Mouse (Mus musculus): Measurements from ENCODE around the gene Gm49321. TPM values are rescaled to one million over a fixed set of nuclear protein-coding genes. Genes with fewer than 3 reads are reported as not detected.

Gene Gm49321
- 14.2 and 16.3 TPM in 2 replicates for polyA plus RNA-seq (2016; fragmentation: Nextera tagmentation; extraction: Ambion mirVana)

DNA sequence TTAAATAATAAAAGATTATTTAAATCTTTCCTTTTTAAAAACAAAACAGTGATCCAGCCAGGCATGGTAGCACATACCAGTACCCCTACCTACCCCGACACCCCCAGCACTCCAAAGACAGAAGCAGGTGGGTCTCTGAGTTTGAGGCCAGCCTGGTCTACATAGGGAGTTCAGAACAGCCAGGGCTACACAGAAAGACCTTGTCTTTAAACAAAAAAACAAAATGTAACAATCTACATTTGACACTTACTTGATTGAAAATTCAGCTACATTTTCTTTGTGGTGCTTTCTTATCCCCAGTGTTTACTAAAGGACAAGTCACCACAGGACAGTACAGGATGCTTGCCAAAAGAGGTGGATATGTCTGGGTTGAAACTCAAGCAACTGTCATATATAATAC lies at the start of gene Gm49321:
Gene Gm49321, plus strand, starts transcription at position 301 of the 400 bp plus-strand sequence.
- no peaks in the 10 kb centered on the region for H3K9me3 ChIP-seq

DNA sequence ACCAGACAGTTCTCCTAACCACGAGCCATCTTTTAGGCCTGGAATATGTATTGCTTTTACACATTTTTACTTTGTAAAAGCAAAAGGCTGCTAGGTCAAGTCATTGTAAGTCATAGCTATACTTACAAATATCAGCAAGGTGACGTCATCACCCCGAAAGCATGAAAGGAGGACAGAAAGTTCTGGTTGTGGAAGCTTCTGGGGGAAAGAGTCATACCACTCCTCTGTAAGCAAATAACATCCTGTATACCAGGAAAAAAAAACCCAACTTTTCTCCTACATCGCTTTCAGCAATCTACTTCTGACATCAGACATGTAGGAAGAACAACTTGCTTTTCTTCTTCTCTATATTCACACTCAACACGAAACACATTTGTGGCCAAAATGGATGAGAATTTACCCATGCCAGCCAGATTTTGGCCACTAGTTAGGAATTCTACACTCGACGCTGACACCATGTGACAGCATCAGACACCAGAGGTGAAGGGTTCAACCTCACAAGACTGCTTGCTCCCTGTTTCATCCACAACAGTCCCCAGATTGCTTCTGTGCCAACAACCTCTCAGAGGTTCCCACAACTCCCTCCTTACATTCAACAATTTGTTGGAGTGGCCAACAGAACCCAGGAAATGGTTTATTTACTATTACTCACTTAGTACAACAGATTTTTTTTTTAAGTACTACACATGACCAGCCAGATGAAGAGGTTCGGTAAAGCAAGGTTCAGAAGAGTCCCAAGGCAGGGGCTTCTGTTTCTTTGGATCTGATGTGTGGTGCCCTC lies 49.3 kb upstream of the Gm49321 start:
- H3K27me3 ChIP-seq (ENCODE audit: insufficient read depth, poor library complexity, severe bottlenecking): no peaks in the 10 kb centered on the region
- no peak for DNase-seq (ENCODE audit: low spot score)
- 87% methylated on average over 8 of the region's 8 CpGs for WGBS
- no peaks in the 10 kb centered on the region; the same call in 1 of the 2 replicates for H3K4me1 ChIP-seq (replicated peaks)
- no peaks in the 10 kb centered on the region for H3K36me3 ChIP-seq
- H3K9me3 ChIP-seq: no peaks in the 10 kb centered on the region
- H3K27ac ChIP-seq: no peak overlapping the region
- H3K4me3 ChIP-seq: no peak overlapping the region

More for the DNA sequence above, at the start of gene Gm49321:
- H3K4me1 ChIP-seq (replicated peaks): no peaks in the 10 kb centered on the region
- H3K4me3 ChIP-seq: no peak within 1 kb of the TSS
- H3K27ac ChIP-seq: no peak within 1 kb of the TSS
- WGBS: 96% methylated on average over 1 of the region's 1 CpGs
- peaks cover 100% of the 10 kb centered on the region for H3K36me3 ChIP-seq
- DNase-seq (ENCODE audit: low spot score): no peak
- H3K27me3 ChIP-seq (ENCODE audit: insufficient read depth, poor library complexity, severe bottlenecking): no peaks in the 10 kb centered on the region

DNA sequence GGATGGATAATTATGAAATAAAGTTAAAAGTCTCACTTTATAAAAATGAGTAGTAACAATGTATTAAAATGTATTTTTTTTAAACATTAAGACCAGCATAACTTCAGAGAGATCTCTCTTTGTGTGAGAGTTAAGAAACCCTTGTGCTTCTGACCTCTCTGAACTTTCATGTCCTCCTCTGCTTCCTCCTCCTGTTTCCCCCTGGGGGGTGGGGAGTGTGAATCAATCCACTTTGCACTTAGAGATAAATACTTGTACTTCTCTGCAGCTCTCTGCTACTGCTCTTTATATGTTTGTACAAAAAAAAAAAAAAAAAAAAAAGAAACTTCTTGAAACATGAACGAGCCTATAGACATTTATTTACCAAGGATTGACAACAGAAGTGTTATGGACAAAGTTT lies 47.9 kb upstream of the Gm49321 start:
- no peak overlapping the region for H3K27ac ChIP-seq
- no peaks in the 10 kb centered on the region; the same call in 1 of the 2 replicates for H3K4me1 ChIP-seq (replicated peaks)
- no peak for DNase-seq (ENCODE audit: low spot score)
- H3K9me3 ChIP-seq: no peaks in the 10 kb centered on the region
- no peaks in the 10 kb centered on the region for H3K36me3 ChIP-seq
- no peaks in the 10 kb centered on the region for H3K27me3 ChIP-seq (ENCODE audit: insufficient read depth, poor library complexity, severe bottlenecking)
- WGBS: 62% methylated on average over 1 of the region's 1 CpGs
- H3K4me3 ChIP-seq: no peak overlapping the region

DNA sequence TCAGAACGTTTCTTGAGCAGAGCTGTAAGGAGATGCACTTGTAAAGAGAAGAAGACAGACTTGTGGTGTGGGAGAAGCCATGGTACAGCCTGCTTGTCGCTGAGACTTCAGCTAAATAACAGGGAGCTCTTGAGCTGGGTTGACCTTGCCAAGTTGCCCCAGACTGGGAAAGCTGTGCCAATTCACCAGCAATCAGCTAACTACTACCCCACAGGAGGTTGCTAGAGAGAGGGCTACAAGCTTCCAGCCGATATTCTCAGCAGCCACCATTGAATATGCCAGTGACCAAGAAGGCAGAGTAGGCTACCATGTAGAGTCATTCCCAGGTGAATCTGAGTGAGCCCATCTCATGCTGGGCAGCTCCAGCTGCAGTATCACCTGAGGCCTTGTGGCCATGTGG lies 47.4 kb upstream of the Gm49321 start:
- Histone ChIP-seq H3K4me1 (replicated peaks) (no peaks in the 10 kb centered on the region; the same call in 1 of the 2 replicates), H3K4me3 (no peak overlapping the region), H3K36me3 (no peaks in the 10 kb centered on the region), H3K9me3 (no peaks in the 10 kb centered on the region), H3K27me3 (ENCODE audit: insufficient read depth, poor library complexity, severe bottlenecking) (no peaks in the 10 kb centered on the region), H3K27ac (no peak overlapping the region)
- WGBS: 72% methylated on average over 3 of the region's 3 CpGs
- no peak for DNase-seq (ENCODE audit: low spot score)

DNA sequence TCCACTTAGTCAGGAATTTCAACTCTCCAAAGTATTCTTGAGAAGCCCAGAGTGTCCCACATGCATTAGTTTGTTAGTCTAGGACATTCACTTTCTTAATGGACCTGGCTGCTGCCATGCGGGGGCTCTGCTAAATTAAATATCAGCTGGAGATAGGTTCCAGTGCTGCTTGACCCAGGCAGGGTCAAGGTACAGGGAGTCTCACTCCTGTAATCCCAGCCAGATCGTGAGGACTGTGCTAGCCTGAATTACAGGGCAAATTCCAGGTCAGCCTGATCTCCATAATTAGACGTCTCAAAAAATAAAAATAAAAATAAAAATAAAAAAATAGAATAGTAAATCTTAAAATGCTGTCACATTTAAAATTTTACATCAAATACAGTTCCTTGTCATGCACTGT lies 44.8 kb upstream of the Gm49321 start:
- Histone ChIP-seq H3K27ac (no peak overlapping the region), H3K9me3 (no peaks in the 10 kb centered on the region), H3K27me3 (ENCODE audit: insufficient read depth, poor library complexity, severe bottlenecking) (no peaks in the 10 kb centered on the region), H3K4me1 (replicated peaks) (no peaks in the 10 kb centered on the region; the same call in 1 of the 2 replicates), H3K4me3 (no peak overlapping the region), H3K36me3 (no peaks in the 10 kb centered on the region)
- DNase-seq (ENCODE audit: low spot score): no peak
- 57% methylated on average over 3 of the region's 3 CpGs for WGBS

DNA sequence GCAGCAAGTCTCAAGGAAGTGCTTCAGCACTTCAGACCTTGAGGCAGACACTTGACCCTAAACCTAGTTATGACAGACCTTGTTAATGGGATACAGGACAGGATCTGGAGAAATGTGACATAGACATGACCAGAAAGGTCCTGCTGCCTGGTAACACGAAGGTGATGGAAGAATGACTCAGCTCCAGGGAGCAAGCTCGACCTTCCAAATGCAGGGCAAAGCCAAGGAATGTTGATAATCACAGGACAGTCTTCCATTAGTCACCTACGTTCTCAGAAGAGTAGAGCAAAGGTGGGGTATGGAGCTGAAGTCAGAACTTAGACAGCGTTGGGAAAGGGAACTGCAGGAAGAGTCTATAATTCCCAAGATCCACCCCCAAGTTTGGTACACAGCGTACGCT lies 42.6 kb upstream of the Gm49321 start:
- H3K9me3 ChIP-seq: no peaks in the 10 kb centered on the region
- H3K27me3 ChIP-seq (ENCODE audit: insufficient read depth, poor library complexity, severe bottlenecking): no peaks in the 10 kb centered on the region
- no peak for DNase-seq (ENCODE audit: low spot score)
- no peak overlapping the region for H3K27ac ChIP-seq
- WGBS: 85% methylated on average over 6 of the region's 6 CpGs
- no peak overlapping the region for H3K4me3 ChIP-seq
- no peaks in the 10 kb centered on the region; the same call in 1 of the 2 replicates for H3K4me1 ChIP-seq (replicated peaks)
- H3K36me3 ChIP-seq: no peaks in the 10 kb centered on the region

DNA sequence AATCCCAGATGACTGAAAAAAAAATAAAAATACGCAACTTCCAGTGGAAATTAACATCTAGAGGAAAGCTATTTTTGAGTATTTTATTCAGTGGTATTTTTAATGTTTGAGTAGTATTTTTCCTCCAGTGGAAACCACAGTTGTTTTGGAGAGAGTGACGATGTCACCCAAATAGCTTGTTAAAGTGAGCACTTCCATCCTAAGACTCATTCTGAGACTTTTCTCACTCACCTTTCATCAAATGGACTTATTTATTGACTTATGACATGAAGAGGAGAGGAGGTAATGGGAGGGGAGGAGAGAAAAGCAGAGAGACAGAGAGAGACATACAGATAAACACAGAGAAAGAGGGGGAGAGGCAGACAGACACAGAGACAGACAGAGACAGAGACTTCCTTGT lies 41.8 kb upstream of the Gm49321 start:
- no peaks in the 10 kb centered on the region for H3K9me3 ChIP-seq
- no peak overlapping the region for H3K27ac ChIP-seq
- H3K4me3 ChIP-seq: no peak overlapping the region
- no peak for DNase-seq (ENCODE audit: low spot score)
- H3K27me3 ChIP-seq (ENCODE audit: insufficient read depth, poor library complexity, severe bottlenecking): no peaks in the 10 kb centered on the region
- H3K36me3 ChIP-seq: no peaks in the 10 kb centered on the region
- H3K4me1 ChIP-seq (replicated peaks): no peaks in the 10 kb centered on the region; the same call in 1 of the 2 replicates
- 88% methylated on average over 2 of the region's 2 CpGs for WGBS

DNA sequence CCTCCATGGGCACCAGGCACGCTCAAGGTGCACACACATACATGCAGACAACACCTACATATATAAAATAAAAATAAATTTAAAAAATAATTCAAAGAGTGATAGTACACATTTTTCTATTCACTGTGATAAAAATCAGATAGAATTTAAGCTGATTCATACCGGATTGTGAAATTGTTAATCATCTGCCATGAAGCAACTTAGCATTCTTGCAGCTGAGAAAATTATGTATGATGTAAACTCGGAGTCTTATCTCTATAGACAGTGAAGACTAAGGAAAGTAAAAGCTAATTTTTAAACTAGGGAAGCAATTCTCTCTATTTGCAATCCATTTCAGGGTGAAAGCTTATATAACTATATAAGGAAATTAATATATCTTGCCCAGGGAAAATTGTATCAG lies 41.0 kb upstream of the Gm49321 start:
- no peaks in the 10 kb centered on the region; the same call in 1 of the 2 replicates for H3K4me1 ChIP-seq (replicated peaks)
- DNase-seq (ENCODE audit: low spot score): no peak
- no peaks in the 10 kb centered on the region for H3K9me3 ChIP-seq
- no peaks in the 10 kb centered on the region for H3K27me3 ChIP-seq (ENCODE audit: insufficient read depth, poor library complexity, severe bottlenecking)
- H3K4me3 ChIP-seq: no peak overlapping the region
- H3K27ac ChIP-seq: no peak overlapping the region
- no peaks in the 10 kb centered on the region for H3K36me3 ChIP-seq
- WGBS: 86% methylated on average over 3 of the region's 3 CpGs

DNA sequence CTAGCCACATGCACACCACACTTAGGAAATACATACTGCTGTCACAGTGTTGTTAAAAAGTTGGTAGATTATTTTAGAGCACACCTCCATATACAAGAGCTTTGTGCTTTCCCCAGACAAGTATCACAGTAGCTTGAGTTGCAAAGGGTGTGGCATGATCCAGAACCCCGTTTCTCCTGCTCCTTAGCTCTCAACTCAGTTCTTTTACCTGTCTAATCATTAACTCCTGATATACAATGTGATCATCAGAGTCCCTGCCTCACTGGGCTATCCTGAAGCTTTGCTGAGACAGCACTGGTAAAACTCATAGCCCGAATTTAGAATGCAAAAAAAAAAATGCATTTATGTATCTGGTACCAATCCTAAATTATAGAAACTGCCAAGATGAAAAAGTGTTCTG lies 39.2 kb upstream of the Gm49321 start:
- no peak for DNase-seq (ENCODE audit: low spot score)
- H3K27me3 ChIP-seq (ENCODE audit: insufficient read depth, poor library complexity, severe bottlenecking): no peaks in the 10 kb centered on the region
- no peak overlapping the region for H3K27ac ChIP-seq
- 75% methylated on average over 2 of the region's 2 CpGs for WGBS
- no peaks in the 10 kb centered on the region for H3K4me1 ChIP-seq (replicated peaks)
- H3K9me3 ChIP-seq: no peaks in the 10 kb centered on the region
- no peak overlapping the region for H3K4me3 ChIP-seq
- no peaks in the 10 kb centered on the region for H3K36me3 ChIP-seq

DNA sequence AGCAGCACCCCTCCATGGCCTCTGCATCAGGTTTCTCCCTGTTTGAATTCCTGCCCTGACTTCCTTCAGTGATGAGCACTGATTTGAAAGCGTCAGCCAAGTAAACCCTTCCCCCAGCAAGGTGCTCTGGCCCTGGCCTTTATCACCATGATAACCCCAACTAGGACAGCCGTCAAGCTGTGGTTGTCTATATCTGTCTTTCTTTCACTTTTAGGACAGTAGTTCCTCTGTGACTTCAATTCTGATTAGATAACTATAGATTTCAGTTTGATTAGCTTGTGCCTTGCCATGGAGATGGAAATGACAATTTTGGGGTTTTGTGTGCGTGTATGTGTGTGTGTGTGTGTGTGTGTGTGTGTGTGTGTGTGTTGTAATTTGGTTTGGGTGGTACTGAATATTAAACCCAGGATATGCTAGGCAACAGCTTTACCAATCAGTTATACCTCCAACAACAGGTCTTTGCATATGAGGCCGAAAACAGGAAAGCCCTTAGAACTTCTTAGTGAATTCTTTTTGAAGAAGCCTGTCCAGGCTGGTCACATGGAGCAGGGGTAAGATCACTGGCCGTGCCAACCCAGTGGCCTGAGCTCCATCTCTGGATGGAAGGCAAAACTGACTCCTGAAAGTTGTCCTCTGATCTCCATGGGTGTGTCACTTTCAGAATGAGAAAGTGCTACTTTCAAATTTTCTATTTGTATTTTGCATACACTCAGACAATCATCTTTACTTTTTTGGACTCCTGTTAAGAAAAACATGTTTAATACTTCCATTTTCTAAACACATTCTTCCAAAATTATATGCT lies 33.1 kb upstream of the Gm49321 start:
- Histone ChIP-seq H3K27ac (no peak overlapping the region), H3K36me3 (no peaks in the 10 kb centered on the region), H3K9me3 (no peaks in the 10 kb centered on the region), H3K4me1 (replicated peaks) (peaks cover 10% of the 10 kb centered on the region), H3K27me3 (ENCODE audit: insufficient read depth, poor library complexity, severe bottlenecking) (no peaks in the 10 kb centered on the region), H3K4me3 (no peak overlapping the region)
- 85% methylated on average over 5 of the region's 5 CpGs for WGBS
- no peak for DNase-seq (ENCODE audit: low spot score)

DNA sequence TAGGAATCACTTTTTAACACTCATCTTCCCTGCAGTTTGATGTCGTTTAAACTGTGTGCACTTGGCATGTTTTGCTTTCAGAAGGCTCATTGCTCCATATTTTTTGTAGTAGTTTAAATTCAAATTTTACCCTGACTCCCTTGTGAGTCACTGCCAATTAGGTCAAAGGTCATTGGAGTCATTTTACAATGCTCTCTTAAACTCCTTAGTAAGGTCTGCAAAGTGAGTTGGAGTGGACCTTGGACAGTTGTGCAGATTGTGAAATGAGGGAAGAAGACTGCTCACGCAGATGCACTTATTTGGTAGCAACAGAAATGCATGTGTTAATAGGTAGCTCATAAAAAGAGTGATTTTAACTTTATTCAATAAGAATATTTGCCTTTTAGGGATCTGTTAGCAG lies 32.4 kb upstream of the Gm49321 start:
- no peak overlapping the region for H3K4me3 ChIP-seq
- no peaks in the 10 kb centered on the region for H3K36me3 ChIP-seq
- no peaks in the 10 kb centered on the region for H3K27me3 ChIP-seq (ENCODE audit: insufficient read depth, poor library complexity, severe bottlenecking)
- peaks cover 17% of the 10 kb centered on the region for H3K4me1 ChIP-seq (replicated peaks)
- no peak overlapping the region for H3K27ac ChIP-seq
- no peak for DNase-seq (ENCODE audit: low spot score)
- 59% methylated on average over 2 of the region's 2 CpGs for WGBS
- H3K9me3 ChIP-seq: no peaks in the 10 kb centered on the region

DNA sequence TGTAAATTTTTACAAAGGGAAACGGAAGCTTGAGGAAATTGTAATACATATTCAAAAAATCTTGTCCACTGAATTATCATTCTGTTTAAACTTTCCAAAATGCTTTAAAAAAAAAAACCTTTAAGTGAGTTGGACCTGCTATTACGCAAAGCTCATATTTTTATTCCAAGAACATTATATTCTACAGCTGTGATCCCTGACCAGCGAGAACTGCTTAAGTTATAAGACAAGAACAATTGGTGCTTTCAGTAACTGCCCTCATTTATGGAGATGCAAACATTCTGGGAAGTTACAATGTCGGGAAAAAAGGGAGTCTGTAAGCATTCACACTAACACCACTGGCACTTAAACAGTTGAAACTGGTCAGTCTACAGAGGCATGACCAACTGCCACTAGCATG lies 31.9 kb upstream of the Gm49321 start:
- Histone ChIP-seq H3K4me3 (no peak overlapping the region), H3K27me3 (ENCODE audit: insufficient read depth, poor library complexity, severe bottlenecking) (no peaks in the 10 kb centered on the region), H3K9me3 (no peaks in the 10 kb centered on the region), H3K36me3 (no peaks in the 10 kb centered on the region), H3K4me1 (replicated peaks) (peaks cover 22% of the 10 kb centered on the region), H3K27ac (no peak overlapping the region)
- WGBS: 81% methylated on average over 4 of the region's 4 CpGs
- DNase-seq (ENCODE audit: low spot score): no peak

DNA sequence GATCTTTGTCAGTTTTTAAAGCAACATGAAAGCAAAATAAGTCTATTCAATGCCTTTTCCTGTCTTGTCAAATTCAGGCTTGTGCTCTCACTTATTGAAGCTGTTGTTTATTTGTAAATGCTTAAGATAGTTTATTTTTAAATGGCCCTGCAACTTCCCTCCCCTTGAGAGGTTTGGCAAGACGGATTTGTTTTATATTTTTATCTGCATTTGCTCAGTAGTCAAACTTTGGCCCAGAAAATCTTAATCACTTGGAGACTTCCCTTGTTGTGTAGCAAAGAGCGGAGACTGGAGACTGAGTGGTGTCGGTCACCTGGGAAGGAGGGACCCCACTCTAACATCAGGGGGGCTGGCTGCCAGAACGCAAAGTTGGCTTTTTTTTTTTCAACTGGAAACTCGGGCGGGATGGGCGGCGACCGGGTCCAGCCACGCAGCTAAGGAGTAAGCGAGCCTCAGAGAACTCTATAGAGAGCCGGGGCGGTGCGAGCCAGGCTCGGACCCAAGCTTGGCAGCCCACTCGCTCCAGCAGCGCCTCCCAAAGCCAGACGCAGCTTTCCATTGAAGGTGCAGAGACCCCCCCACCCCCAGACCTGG lies 30.3 kb upstream of the Gm49321 start:
- Histone ChIP-seq H3K27me3 (ENCODE audit: insufficient read depth, poor library complexity, severe bottlenecking) (no peaks in the 10 kb centered on the region), H3K4me1 (replicated peaks) (peaks cover 28% of the 10 kb centered on the region), H3K4me3 (peak overlapping the region; percentile 93), H3K27ac (peak overlapping the region; percentile 99), H3K36me3 (no peaks in the 10 kb centered on the region), H3K9me3 (no peaks in the 10 kb centered on the region)
- no peak for DNase-seq (ENCODE audit: low spot score)
- WGBS: 2% methylated on average over 18 of the region's 18 CpGs
